Mouse (Mus musculus): ENCODE results near the gene Cntn4.

DNA sequence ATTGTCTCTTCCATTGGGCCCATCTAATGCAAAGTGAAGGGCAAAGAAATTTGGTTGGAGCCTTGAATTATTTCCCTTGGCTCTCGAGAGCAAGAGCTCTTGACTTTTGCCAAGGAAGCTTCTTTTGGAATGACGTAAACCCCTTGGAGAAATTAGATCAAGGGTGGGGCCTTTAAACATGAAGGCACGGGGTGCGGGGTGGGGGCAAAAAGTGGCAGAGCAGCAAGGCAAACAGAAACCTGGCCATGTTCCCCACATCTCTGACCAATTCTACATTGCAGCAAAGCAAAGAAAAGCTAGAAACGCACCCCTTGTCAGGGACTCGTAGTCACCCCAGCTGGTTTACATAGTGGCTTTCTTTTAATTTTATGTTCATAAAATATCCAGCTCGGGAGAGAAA, 887.9 kb downstream of the Cntn4 start:
- TF ChIP-seq EP300 (IDR thresholded peaks at IDR 0.05; ENCODE audit: low read depth) (no peak), CTCF (IDR thresholded peaks at IDR 0.05; ENCODE audit: low read depth) (no peak)
